Mouse (Mus musculus) ES-Bruce4 (cell line): ENCODE data around the gene BC067074. TPM values are rescaled to one million over a fixed set of nuclear protein-coding genes. Genes with fewer than 3 reads are reported as not detected.

Experiments
- H3K27ac ChIP-seq: 2 replicates; pipeline ENCODE4 v1.5.1; 2012; ENCODE audit warnings: low read length, inconsistent platforms; ENCODE audit not compliant: insufficient read depth
- H3K27me3 ChIP-seq: 2 replicates; pipeline ENCODE4 v1.6.1; 2012; ENCODE audit warnings: mild to moderate bottlenecking, low read length, inconsistent platforms; ENCODE audit not compliant: control insufficient read depth, poor library complexity, insufficient read depth, severe bottlenecking
- H3K36me3 ChIP-seq: 2 replicates; pipeline ENCODE4 v1.6.1; 2012; ENCODE audit warnings: inconsistent platforms, mild to moderate bottlenecking, low read length, moderate library complexity; ENCODE audit not compliant: control insufficient read depth, poor library complexity, insufficient read depth, severe bottlenecking
- H3K4me1 ChIP-seq: one replicate; pipeline ENCODE4 v1.8.1; 2011; ENCODE audit warnings: low read length; ENCODE audit not compliant: control insufficient read depth, insufficient read depth
- H3K4me3 ChIP-seq: 2 replicates; pipeline ENCODE4 v1.5.1; 2011; ENCODE audit warnings: low read depth, mild to moderate bottlenecking, low read length
- H3K9ac ChIP-seq: 2 replicates; pipeline ENCODE4 v1.6.1; 2012; ENCODE audit warnings: low read depth, mild to moderate bottlenecking, inconsistent platforms; ENCODE audit not compliant: poor library complexity, severe bottlenecking
- H3K9me3 ChIP-seq: replicated peaks from 2 replicates; pipeline ENCODE4 v1.6.1; 2012; ENCODE audit warnings: mild to moderate bottlenecking, low read length, inconsistent platforms; ENCODE audit not compliant: control insufficient read depth, poor library complexity, insufficient read depth, severe bottlenecking
- CTCF ChIP-seq: IDR thresholded peaks from one replicate; pipeline ENCODE4 v1.8.1; 2011; ENCODE audit warnings: low read depth, low read length
- EP300 ChIP-seq: IDR thresholded peaks from 2 replicates; pipeline ENCODE4 v1.6.1; 2011; ENCODE audit warnings: low read depth, low read length; ENCODE audit not compliant: insufficient read depth
- POLR2A ChIP-seq: IDR thresholded peaks from one replicate; pipeline ENCODE4 v1.8.1; 2011; ENCODE audit warnings: low read length; ENCODE audit not compliant: insufficient read depth
- polyA plus RNA-seq: library from polyadenylated mRNA; stranded (reverse); fragments of >200 nt; gene quantifications from 2 replicates; pipeline ENCODE4 v1.2.4, GENCODE M21; 2011; ENCODE audit warnings: low read depth; ENCODE audit not compliant: missing spikeins, insufficient read depth, insufficient read length

BC067074 gene
- polyA plus RNA-seq, 1 experiment = 12.5 TPM

- no peak overlapping the region for H3K4me3 ChIP-seq
- peaks cover 4% of the 10 kb centered on the region for H3K4me1 ChIP-seq
- H3K9ac ChIP-seq = no peak overlapping the region
- no peaks in the 10 kb centered on the region for H3K36me3 ChIP-seq
- H3K27ac ChIP-seq = no peak overlapping the region
- TF ChIP-seq CTCF (no peak), EP300 (no peak), POLR2A (no peak)
- no peaks in the 10 kb centered on the region for H3K27me3 ChIP-seq
- H3K9me3 ChIP-seq = no peaks in the 10 kb centered on the region
Measured at GRCm38 (mm10) chr13:113332256-113332655, 39.3 kb downstream of the BC067074 start.

DNA sequence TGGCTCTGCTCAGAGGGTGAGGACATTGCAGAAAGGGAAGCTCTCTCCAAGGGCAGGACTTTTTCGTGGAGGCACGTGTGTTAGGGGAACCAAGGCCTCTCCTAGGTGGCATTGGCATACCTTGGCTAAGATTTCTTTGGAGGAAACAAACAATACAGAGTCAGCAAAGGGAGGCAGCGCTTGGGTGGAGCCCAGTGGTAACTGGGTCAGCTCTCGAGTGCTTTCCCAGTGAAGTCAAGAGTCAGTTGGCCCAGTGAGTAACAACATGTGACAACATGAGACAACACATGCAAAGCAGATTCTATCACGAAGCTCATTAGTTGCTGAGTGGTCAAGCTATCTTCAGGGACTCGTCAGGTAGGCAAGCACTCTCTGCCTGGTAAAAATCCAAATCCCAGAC, 40.4 kb downstream of the BC067074 start:
- TF ChIP-seq EP300 = no peak
- no peak for TF ChIP-seq CTCF
- TF ChIP-seq POLR2A = no peak
- H3K9me3 ChIP-seq = no peaks in the 10 kb centered on the region
- H3K27me3 ChIP-seq = no peaks in the 10 kb centered on the region
- peaks cover 4% of the 10 kb centered on the region for H3K4me1 ChIP-seq
- H3K27ac ChIP-seq = no peak overlapping the region
- H3K36me3 ChIP-seq = no peaks in the 10 kb centered on the region
- H3K9ac ChIP-seq = no peak overlapping the region
- H3K4me3 ChIP-seq = no peak overlapping the region

DNA sequence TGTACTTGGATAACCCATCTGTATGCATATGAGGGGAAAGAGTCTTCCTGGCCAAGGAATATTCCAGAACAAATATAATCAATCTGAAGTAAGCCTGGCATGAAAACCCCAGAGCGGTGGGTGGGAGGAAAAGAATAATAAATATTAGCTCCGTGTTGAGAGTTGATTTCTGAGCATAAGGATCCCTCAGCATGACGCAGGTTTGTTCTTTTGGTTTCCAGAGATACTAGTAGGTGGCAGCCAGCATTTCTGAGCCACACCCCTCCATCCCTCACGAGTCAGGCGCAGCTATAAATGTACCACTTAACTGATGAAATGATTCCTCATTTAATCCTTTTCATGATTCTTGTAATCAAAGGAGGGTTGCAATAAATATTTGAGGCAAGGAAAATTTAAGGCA, 41.0 kb downstream of the BC067074 start:
- TF ChIP-seq CTCF (no peak), EP300 (no peak), POLR2A (no peak)
- no peak overlapping the region for H3K9ac ChIP-seq
- no peaks in the 10 kb centered on the region for H3K36me3 ChIP-seq
- peaks cover 4% of the 10 kb centered on the region for H3K4me1 ChIP-seq
- H3K4me3 ChIP-seq = no peak overlapping the region
- H3K27me3 ChIP-seq = no peaks in the 10 kb centered on the region
- no peak overlapping the region for H3K27ac ChIP-seq
- no peaks in the 10 kb centered on the region for H3K9me3 ChIP-seq

DNA sequence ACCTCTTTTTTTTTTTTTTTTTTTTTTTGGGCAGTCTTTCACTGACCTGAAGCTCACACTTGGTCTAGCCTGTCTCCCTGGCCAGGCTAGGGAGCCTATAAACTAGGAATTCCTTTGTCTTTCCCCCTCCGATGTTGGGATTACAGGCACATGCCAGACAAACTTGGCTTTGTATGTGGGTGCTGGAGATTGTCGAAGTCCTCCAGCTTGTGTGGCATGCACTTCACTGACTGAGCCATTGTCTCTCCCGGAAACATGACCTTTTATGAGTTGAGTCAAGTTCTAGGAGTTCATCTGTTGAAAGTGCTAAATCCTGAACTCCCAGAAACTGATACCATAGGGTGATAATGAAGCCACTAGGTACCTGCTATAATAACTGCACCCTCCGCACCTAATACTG, 41.8 kb downstream of the BC067074 start:
- Histone ChIP-seq H3K4me1 (peaks cover 4% of the 10 kb centered on the region), H3K9me3 (no peaks in the 10 kb centered on the region), H3K27me3 (no peaks in the 10 kb centered on the region), H3K9ac (no peak overlapping the region), H3K27ac (no peak overlapping the region), H3K4me3 (no peak overlapping the region), H3K36me3 (no peaks in the 10 kb centered on the region)
- TF ChIP-seq CTCF (no peak), EP300 (no peak), POLR2A (no peak)

DNA sequence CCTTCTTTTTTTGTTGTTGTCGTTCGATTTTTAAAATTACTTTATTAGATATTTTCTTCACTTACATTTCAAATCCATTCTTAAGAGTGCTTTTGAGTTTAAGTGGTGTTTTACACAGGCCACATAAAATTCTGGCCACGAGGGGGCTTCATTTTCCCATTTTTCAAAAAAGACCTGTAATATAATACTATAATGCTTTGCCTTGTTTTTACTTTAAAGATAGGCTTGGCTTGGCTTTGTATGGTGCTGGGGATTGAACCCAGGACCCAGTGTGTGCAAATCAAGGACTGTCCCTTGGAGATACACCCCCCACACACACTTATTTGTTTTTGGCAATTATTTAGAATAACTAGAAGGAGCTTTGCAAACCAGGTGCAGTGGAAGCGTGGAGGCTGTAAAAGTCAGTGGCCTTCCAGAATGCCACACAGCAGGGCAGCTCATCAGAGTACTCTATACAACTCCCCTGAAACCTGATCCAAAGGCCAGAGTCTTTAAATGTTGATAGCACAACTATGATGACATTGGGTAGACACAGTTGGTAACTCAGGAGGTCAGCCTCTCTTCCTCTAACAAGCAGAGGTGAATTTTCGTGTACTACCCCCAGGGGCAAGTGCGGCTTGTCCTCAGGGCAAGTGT, 44.4 kb downstream of the BC067074 start:
- Histone ChIP-seq H3K27ac (no peak overlapping the region), H3K4me3 (no peak overlapping the region), H3K9ac (no peak overlapping the region), H3K36me3 (no peaks in the 10 kb centered on the region), H3K4me1 (peaks cover 4% of the 10 kb centered on the region), H3K27me3 (no peaks in the 10 kb centered on the region), H3K9me3 (no peaks in the 10 kb centered on the region)
- TF ChIP-seq CTCF (no peak), POLR2A (no peak), EP300 (no peak)

- H3K9me3 ChIP-seq = no peaks in the 10 kb centered on the region
- no peak overlapping the region for H3K27ac ChIP-seq
- no peak for TF ChIP-seq POLR2A
Measured at GRCm38 (mm10) chr13:113340644-113341043, 47.7 kb downstream of the BC067074 start.

More at GRCm38 (mm10) chr13:113340644-113341043, 47.7 kb downstream of the BC067074 start:
- H3K4me3 ChIP-seq = no peak overlapping the region
- H3K4me1 ChIP-seq = peaks cover 4% of the 10 kb centered on the region
- no peak overlapping the region for H3K9ac ChIP-seq
- H3K27me3 ChIP-seq = no peaks in the 10 kb centered on the region
- no peaks in the 10 kb centered on the region for H3K36me3 ChIP-seq
